Mouse (Mus musculus) thymus, postnatal 25 days (tissue): ENCODE data around the gene Gna11.

Experiments
- DNase-seq: peaks from one replicate; pipeline ENCODE4 v3.0.0; 2022

Gna11 gene

DNA sequence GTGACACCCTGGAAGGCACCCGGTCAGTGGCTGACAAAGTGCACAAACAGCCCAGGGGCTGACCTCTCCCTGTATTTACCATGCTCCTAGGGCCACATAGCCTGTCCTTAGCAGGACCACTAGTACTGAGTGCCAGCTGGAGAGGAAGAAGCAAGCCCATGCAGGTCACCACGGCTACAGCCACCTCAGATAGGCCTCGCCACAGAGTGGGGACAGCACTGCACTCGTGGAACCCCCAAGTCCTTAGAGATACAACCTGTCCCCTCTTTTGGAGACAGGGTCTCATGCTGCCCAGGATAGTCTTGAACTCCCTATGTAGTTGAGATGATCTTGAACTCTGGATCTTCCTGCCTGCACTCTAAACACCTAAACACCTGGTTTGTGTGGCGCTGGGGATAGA is 3.6 kb downstream of the Gna11 start:
- no peak for DNase-seq

DNA sequence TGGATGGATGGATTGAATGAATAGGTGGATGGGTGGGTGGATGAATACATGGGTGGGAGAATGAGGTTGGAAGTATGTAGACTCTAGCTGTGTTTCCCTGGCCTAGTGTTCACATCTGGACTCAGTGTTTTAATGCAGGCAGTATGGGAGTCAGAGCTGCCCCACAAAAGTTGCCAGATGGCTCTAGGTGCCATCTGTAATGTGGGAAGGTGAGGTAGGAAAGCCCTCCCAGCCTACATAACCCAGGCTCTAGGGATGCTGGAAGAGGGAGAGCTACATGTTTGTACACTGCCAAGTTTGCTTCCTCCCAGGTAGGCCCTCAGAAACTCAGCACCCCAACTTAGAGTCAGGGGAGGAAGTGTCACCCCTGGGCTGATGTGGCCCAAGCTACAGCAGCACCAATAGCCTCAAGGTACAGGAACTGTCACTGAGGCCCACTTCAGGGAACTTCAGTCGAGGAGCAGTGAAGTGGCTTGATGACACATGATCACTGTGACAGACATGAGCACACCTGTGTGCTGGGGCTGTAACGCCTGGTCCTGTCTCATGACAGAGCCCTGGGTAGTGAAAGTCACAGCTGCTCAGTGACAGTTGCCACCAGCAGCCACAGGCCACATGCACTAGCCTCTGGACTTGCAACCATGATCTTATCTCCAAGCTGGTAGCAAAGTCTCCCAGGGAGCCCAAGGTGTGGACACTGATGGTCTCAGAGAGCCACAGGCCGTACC is 6.5 kb downstream of the Gna11 start:
- no peak for DNase-seq

DNA sequence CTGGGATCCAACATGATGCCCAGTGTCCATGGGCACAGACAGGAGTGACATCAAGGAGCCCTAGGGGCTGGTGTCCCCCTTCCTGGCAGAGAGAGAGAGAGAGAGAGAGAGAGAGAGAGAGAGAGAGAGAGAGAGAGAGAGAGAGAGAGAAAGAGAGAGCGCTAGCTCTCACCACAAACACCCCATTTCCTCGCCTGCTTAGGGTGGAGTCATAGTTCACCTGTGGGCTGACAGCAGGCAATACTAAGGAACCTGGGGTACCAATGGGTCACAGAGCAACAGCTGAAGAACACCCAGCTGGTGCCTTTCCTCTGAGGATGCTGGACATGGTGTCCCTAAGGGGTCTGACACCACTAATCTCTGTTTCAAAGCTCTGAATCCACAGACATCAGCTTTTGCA is 7.6 kb downstream of the Gna11 start:
- DNase-seq = no peak

DNA sequence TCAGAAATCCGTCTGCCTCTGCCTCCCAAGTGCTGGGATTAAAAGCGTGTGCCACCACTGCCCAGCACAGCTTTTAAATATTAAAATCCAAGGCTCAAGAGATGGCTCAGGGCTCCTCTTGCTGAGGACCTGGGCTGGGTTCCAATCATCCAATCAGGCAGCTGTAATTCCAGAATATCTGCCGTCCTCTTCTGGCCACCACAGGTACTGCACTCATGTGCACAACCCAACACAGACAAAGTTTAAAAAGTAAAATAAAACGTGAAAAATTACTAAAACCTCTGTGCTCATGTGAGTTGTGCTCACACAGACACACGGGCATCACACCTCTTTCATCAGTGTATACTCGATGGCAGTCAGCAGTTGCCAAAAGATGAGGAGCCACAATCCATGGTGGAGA is 8.3 kb downstream of the Gna11 start:
- DNase-seq = no peak

DNA sequence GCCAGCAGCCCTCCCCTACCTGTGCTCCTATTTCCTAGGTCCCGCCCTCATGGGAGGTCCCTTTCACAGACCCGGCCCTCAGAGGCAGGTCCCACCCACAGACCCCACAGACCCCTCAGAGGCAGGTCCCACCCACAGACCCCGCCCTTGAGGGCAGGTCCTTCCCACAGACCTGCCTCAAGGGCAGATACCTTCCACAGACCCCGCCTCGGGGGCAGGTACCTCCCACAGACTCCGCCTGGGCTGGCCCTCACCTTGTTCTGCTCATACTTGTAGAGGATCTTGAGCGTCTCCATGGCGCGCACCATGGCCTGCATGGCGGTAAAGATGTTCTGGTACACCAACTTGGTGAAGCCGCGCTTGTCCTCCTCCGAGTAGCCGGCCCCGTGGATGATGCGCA is 10.2 kb downstream of the Gna11 start:
- no peak for DNase-seq

DNA sequence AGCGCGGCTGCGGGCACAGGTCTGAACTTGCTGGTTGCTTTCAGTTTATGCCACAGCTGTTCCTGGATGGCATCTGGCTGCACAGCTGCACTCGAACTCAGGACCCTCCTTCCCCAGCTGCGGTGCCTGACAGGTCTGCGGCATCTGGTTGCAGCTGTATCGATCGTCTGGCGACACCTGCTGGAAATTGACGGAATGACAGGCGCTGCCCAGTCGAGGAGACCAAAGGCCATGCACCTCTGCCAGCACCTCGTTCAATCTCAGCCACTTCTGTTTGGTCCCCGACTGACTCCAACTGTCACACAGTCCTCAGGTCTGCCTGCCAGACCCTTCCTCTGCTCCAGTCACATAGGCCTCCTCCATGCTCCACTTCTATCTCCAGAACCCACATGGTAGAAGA is 18.2 kb downstream of the Gna11 start:
- peak; percentile 88 for DNase-seq

DNA sequence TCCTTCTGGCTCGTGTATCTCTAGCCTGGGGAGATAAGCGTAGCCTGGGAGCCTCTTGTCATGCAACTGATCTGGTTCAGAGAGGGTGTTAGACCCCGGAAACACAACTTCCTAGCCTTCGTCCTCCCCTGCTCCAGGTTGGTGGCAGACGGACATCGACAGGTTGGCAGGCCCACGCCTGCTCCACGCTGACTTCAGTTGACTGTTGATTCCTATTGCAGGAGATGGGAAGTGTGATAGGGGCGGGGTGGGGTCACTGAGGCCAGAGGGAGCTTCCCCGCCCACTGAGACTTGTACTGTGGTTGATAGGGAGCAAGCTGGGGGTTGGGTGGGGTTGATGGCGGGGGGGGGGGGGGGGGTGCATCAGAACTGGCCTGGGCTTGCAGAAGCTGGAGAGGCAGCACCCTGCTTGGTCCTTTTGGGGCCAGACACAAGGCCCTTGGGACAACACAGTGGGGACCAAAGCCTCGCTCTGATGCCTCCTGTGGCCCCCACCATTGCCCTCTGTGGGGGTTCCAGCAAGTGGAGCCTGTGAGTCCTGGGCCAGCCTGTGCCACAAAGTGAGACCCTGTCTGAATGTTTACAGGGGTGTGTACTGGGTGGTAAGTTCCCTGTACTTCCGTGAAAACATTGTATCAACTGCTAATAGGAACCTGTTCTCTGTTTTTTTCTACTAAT is 19.8 kb downstream of the Gna11 start:
- no peak for DNase-seq

DNA sequence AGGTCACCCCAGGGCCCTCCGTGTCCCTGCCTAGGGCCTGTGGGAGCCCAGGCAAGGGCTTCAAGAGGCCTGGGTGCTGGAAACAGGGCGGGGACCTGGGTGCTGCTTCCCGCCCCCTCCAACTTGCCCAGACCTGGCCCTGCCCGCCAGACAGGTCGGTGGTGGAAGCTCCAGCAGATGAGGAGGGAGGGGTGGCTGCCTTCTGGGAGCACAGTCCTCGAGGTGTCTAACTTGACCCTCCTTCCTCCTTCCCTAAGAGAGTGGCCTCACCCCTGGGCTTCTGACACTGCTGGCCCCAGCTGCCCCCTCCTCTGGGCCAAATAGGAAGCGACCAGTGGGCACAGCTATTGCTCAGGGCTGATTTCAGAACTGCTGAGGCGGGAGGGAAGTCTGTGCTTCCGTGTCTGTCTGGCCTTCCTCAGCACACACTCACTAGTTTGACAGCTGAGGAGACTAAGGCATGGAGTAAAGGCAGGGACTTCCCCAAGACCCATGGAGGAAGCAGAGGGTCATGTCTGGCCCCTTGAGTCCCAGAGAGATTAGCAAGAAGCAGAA is 20.9 kb downstream of the Gna11 start, which contains the start of gene Gna15:
TSS of gene Gna15 (minus strand) at position 175 of the 555 bp plus-strand sequence.
- DNase-seq = no peak

DNA sequence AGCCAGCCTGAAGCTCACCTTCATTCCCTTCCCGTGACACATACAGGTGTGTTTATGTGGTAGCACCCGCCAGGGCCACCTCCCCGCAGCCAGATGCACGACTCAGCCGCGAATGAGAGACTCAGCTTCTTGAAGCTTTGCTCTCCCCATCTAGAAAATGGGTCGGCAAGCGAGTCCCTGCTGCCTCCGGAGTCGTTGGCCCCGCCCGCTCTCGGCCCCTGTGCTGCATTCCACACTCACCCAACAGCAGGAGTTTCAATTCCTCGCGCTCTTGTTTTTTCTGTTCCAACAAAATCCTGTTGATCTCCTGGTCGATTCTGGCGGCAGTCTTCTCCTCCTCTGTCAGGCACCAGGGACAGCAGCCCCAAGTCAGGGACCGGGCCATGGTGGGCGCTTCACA is 21.4 kb downstream of the Gna11 start:
- DNase-seq = no peak

DNA sequence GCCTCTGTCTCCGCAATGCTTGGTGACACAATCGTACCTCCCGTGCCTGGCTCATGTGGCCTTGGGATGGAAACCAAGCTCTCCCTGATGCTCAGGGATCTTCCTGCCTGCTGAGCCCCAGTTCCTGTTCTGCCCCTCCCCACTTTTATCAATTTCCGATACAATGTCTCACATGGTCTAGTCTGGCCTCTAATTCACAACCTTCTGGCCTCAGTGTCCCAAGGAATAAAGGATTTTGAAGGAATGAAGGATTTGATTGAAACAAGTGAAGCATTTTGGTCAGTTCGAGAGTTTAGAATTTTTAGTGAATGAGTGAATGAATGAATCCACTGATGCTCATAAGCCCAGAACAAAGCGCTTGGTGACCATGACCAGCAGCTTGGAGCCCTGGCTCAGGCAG is 21.8 kb downstream of the Gna11 start:
- DNase-seq = no peak

DNA sequence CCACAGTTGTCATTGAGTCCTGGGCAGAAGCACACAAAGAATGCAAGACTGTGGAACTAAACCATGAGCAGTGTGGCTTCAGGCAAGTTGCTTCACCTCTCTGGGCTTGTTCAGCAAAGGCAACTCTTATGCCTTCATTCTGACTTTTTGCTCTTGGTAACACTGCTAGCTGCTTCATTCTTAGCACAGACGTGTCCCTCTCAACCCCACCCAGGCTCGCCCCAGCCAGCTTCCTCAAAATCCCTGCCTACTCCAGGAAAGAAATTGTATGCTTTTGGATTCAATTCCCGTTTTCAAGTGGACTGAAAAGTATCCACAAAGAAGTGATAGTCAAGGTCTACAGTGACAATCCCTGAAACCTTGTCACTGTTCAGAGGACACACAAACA is 25.0 kb downstream of the Gna11 start:
- DNase-seq = no peak

DNA sequence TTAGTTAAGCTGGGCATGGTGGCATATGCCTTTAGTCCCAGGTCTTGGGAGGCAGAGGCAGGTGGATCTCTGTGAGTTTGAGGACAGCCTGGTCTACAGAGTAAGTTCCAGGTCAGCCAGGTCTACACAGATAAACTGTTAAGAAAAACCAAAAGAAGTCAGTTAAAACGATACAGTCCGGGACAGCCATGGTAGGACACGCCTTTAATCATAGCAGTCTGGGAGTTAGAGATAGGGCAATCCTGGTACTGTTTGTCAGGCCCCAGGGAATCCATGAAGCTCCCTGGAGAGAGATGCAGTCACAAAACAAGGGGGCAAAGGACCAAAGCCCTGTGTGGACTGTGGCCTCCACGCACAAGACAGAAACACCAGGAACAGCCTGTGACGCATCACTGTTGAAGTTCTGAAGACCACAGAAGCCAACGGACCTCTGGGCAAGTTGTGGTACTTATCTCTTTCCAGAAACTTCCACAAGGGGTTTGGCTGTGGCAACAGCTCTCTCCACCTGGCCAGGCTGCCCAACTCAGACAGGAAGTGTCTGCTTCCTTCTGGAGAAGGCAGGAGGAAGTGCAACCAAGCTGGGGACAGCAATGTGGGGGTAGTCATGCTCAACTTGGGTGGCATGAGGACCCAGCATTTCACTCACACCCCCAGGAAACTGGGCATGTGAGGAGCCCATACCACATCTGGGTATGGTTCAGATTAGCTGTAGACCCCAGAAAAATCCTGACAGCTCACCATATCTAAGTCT is 25.6 kb downstream of the Gna11 start:
- no peak for DNase-seq

DNA sequence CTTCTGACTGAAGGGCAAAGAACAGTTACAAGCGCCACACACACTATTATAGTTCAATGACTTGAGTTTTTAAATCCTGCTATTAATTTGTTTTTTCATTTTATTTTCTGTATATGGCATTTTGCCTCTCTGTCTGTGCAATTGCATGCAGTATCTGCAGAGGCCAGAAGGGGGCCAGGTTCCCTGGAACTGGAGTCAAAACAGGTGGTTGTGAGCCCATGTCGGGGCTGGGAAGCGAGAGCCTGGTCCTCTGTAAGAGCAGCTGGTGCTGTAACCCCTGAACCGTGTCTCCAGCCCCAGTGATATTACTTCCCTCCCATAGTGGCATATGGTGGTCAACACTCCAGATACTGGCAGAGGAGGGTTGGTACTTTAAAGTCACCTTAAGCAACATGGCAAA is 26.4 kb downstream of the Gna11 start:
- peak; percentile 84 for DNase-seq

DNA sequence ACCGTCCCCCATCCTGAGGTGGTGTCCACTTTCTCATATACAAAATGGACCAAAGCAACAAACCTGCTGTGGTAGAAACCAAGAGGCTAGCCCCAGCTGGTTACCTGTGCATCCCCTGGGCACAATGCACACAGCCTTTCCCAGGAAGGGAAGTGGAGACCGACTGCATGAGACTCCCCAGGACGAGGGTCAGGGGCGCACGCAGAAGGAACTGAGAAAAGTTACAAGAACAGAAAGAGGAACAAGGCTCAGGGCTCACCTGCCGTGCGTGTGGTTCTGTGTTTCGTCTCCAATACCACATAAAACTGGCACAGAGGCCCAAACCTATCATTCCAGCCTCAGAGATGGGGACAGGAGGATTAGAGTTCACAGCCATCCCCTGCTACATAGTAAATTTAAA is 27.8 kb downstream of the Gna11 start:
- DNase-seq = no peak

DNA sequence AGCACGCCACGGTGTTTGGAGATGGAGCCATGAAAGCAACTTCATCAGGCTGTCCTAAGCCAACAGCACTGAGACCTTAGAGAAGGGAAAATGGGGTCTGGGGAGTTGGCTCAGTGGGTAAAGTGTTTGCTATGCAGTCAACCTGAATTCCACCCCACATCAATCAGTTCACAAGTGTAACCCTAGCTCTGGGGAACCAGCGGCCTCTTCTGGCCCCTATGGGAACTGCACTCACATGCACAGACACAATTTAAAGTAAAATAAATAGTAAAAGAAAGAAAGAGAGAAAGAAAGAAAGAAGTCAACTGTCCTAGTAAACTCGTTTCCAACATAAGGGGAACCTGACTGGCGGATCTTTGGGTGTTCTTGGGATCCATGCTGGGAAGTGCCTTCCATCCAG is 31.2 kb downstream of the Gna11 start:
- no peak for DNase-seq

DNA sequence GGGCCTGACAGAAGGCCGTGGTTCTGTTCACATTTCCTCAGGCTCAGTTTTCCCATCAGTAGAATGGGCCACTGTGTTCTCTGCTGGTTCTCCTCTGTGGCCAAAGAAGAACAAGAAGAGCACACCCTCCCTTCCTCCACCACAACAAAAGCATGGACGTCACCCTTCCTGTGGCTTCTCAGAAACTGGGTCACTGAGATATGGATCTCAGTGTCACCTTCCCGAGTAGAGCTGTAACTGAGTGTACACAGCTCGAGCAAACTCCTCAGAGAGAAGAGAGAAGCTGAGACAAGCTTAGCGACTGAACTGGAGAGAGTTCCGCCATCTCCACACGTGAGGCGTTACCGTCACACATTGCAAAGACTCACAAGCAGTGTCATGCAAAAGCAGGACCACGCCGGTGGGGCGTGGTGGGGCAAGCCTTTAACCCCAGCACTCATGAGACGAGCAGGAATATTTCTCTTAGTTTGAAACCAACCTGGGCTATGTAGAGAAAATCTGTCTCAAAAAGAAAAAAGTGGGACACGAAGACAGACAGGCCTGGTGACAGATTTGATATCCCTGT is 34.7 kb downstream of the Gna11 start:
- DNase-seq = peak; percentile 24

DNA sequence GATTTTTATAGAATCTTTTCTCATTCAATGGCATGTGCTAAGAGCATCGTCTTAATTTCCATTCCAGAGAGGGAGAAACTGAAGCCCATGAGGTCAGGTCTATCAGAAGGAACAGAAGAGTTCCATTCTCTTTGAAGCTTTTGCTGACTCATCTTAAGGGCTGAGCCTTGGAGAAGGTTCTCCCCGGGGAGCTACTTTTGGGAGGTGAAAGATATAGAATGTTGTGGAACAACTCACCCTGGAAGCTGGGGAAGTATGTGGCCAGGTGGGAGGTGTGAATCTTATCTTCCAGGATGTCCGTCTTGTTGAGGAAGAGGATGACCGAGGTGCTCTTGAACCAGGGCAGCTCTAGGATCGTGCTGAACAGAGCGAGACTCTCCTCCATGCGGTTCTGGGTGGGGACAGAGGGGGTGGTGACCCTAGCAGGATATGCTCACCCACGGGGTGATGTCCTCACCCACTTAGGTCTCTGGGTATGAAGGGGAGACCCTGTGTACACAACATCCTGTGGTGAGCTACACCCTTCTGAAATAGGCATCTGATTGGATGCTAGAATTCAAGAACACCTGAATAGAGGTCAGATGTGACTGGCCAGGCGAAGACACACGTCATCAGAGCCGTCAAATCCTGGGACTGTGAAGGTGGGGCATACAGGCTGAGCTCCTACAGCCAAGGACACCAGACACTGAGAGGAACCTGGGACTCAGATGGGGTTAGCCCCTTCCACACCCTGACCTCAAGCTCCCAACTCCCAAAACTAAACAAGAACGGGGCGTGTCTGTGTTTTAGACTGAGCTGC is 37.1 kb downstream of the Gna11 start:
- no peak for DNase-seq

DNA sequence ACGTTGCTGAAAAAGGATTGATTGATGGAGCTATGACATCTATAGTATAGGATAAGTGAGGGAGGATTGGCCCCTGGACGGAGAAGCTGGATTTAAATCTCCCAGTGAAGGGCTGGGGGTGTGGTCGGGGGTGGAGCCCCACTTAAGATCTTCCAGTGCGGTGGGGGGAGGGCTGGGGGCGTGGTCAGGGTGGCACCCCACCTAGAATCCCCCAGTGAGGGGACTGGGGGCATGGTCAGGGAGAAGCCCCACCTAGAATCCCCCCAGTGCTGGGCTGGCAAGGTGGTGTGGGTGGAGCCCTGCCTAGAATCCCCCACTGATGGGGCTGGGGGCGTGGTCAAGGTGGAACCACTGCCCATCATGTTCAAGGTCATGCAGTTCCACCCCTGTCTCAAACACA is 37.9 kb downstream of the Gna11 start:
- no peak for DNase-seq

DNA sequence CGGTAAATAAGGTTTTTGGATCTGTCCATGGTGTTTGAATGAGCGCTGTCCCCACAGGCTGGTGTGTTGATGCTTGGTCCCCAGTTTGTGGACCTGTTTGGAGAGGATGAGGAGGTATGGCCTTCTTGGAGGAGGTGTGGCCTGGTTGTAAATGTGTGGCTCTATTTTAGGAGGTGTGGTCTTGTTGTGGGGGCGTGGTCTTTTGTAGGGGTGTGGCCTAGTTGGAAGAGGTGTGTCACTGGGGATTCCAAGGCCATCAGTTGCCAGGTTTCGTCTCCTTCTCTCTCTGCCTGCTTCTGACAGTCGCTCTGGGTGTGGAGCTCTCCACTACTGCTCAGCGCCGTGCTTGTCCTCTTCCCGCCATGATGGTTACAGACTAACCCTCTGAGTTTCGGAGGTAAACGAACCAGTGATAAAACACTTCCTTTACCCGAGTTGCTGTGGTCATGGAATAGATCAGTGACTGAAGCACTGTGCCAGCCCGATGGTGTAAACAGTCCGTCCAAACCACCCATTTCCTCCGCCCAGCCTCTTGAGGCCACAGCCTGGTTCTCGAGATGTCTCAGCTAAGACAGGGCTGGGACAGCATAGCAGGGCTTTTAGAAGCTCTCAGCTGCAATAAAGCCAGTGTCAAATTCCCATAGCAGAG is 39.9 kb downstream of the Gna11 start:
- DNase-seq = no peak

DNA sequence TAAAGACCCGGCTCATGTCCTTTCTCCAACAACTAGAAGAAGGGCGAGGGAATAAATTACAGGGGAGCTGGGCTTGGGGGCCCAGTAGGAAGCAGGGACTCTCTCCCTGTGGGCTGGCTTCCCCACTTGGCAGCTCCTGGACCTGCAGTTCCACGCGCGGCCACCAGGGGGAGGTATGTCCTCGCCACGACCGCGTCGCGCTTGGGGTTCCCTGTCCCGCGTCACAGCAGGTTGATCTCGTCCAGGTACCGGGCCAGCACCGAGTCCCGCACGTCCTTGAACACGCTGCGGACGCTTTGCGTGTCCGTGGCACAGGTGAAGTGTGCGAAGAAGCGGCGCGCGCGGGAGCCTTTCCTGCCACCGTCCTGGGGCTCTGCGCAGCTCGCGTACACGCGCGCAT is 42.3 kb downstream of the Gna11 start:
- peak; percentile 92 for DNase-seq

DNA sequence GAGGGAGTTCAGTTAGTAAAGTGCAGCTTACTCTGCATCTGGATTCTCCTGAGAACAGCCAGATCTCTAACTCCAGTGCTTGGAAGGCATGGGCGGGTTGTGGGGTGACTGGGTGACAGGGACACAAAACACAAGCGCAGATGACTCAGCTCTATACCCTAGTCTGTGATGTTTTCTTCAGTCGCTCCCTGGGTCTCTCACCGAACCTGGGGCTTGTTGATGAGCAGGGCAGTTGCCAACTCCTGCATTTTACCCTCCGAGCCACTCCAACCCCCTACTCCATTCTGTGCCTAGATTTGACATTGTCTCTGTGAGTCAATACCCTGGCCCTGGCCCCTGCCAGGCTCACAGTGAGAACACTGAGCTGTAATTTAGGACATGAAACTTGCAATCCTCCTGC is 43.1 kb downstream of the Gna11 start:
- DNase-seq = no peak

DNA sequence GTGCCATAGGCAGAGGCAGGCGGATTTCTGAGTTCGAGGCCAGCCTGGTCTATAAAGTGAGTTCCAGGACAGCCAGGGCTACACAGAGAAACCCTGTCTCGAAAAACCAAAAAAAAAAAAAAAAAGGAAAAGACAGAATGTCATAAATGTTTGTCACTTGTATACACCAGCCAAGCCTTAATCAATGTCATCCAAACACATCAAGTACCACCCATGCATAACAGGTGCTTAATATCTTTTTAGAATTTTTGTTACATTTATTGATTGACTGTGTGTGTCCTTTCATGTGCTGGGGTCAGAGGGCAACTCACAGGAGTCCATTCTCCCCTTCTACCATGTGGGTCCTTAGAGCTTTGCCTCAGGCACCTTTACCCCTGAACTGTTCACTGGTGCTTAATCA is 45.0 kb downstream of the Gna11 start, which contains the start of gene S1pr4:
TSS of gene S1pr4 (minus strand) at position 101 of the 400 bp plus-strand sequence.
- DNase-seq = no peak
